Mouse (Mus musculus) left cerebral cortex, adult 2 months (tissue): ENCODE data around the gene 9330182L06Rik. TPM values are rescaled to one million over a fixed set of nuclear protein-coding genes. Genes with fewer than 3 reads are reported as not detected.

Experiments used
- DNase-seq, 2 experiments: peaks; one replicate each; pipeline ENCODE4 v3.0.0; 2021 to 2022; ENCODE audit warnings: low spot score in 2 of 2, mixed read lengths in 1 of 2; ENCODE audit errors: extremely low spot score in 1 of 2
- H3K27ac ChIP-seq: fragments of 200-600 bp; 2 replicates; pipeline ENCODE4 v1.8.1; 2022
- H3K4me3 ChIP-seq: fragments of 200-600 bp; 2 replicates; pipeline ENCODE4 v1.8.1; 2022
- CTCF ChIP-seq: fragments of 200-600 bp; IDR thresholded peaks from 2 replicates; pipeline ENCODE4 v1.8.1; 2022; ENCODE audit warnings: antibody characterized with exemption, mild to moderate bottlenecking, moderate library complexity
- intact Hi-C: fragments of 180-260 bp; cut with DNase I; formaldehyde crosslinking; loops from one replicate; pipeline ENCODE4 v1.15.1; 2025
- microRNA-seq, 2 experiments: library from miRNA; unstranded; fragments of <30 nt; microRNA quantifications; one replicate each; pipeline ENCODE4 v1.2.0; 2021
- total RNA-seq, 2 experiments: library from RNA; stranded (reverse); gene quantifications; 2 replicates each; pipeline ENCODE4 v1.2.3; 2021

9330182L06Rik gene
- total RNA-seq, 2 experiments from 2014 or later = 33.3 to 37.4 TPM

DNA sequence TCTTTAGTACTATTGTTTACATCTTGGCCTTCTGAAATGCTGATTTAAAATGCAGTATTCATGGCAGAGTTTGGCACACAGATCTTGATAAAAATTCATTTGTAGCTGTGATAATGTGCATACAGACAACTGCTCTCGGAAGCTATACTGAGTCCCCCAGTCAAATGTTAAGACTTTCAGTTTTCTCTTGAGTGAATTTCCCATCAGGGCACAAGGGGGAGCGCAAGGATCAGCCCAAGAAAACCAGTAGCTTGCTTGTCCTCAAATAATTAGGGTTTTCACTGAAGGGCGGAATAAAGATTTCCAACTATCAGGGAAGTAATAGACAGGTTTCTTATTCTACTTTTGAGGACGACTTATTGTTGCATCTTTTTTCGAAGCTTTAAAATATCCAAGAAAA, 183.7 kb downstream of the 9330182L06Rik start:
- DNase-seq = peak; percentile 47 to 50
- no peak overlapping the region for H3K27ac ChIP-seq
- peak; percentile 83 for TF ChIP-seq CTCF
- intact Hi-C loops = loop anchor here (1.0 to 10.0 kb wide), 2 partner anchors 795 to 1184 kb away; partner anchors contain the start of gene Gm5152
- H3K4me3 ChIP-seq = no peak overlapping the region

GRCm38 (mm10) chr5:9453298-9453697, 187.4 kb downstream of the 9330182L06Rik start:
- no peak overlapping the region for H3K4me3 ChIP-seq
- H3K27ac ChIP-seq = no peak overlapping the region
- no peak for DNase-seq
- intact Hi-C loops = loop anchor here (10.0 kb wide), 1 partner anchor 492 kb away; no protein-coding TSS in a partner anchor
- peak; percentile 63 for TF ChIP-seq CTCF

DNA sequence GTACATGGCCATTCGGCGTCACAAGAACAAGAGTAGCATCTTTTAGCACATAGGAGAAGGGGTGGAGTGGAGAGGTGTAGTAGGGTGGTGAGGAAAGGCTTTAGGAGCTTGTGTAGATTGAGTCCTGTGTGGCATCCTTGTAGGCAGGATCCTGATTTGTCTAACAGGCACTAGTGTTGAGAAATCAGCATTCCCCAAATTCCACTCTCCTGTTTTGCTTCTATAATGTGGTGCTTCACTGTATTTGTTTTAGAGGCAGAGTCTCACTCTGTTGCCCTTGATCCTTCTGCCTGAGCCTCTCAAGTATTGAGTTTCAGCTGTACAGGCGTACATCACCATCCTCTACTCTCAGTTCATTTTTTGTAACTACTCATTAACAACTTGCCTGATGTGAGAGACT, 211.7 kb downstream of the 9330182L06Rik start:
- no peak for DNase-seq
- TF ChIP-seq CTCF = no peak
- H3K27ac ChIP-seq = no peak overlapping the region
- no peak overlapping the region for H3K4me3 ChIP-seq
- intact Hi-C loops = no loop called here

DNA sequence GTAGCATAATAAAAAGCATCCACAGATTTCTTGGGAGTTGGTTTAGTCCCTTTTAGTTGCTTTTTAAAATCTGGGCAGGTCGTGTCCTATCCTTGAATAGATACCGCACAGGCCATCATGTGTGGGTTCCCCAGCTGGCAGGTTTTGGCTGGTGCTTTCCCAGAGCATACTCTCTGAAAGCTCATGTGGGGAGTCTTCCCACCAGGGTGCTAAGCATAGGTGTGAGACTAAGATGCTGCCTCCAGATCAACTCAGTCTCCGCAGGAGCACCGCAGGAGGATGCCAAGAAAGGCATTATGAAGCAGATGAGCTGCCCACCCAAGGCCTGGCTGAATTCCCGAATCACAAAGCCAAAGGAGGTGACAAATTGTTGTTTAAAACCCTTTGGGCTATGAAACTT, 229.5 kb downstream of the 9330182L06Rik start:
- no peak for TF ChIP-seq CTCF
- Histone ChIP-seq H3K4me3 (no peak overlapping the region), H3K27ac (peak overlapping the region; percentile 64)
- intact Hi-C loops = loop anchor here (2.0 kb wide), 2 partner anchors 75 to 167 kb away; no protein-coding TSS in a partner anchor
- peak; percentile 37 to 60 for DNase-seq

- no peak for TF ChIP-seq CTCF
- DNase-seq = no peak
- intact Hi-C loops = no loop called here
- Histone ChIP-seq H3K4me3 (no peak overlapping the region), H3K27ac (no peak overlapping the region)
Measured at GRCm38 (mm10) chr5:9497235-9497634, 231.3 kb downstream of the 9330182L06Rik start.

- TF ChIP-seq CTCF = no peak
- DNase-seq = no peak
- H3K27ac ChIP-seq = no peak overlapping the region
- H3K4me3 ChIP-seq = no peak overlapping the region
- intact Hi-C loops = no loop called here
Measured at GRCm38 (mm10) chr5:9511027-9511426, 245.1 kb downstream of the 9330182L06Rik start.

- no peak overlapping the region for H3K4me3 ChIP-seq
- H3K27ac ChIP-seq = no peak overlapping the region
- intact Hi-C loops = no loop called here
- DNase-seq = no peak
- no peak for TF ChIP-seq CTCF
Measured at GRCm38 (mm10) chr5:9525507-9525906, 259.6 kb downstream of the 9330182L06Rik start.

Small RNAs within 50 kb of the gene (microRNA-seq; reads per million reads assigned to microRNA genes)
- gene Mir879 = 1.7 to 2.9 reads per million in 2 experiments

Other genes with a start within 250 kb of the 9330182L06Rik start
- gene Tmem243, start 165.4 kb upstream of the 9330182L06Rik start, total RNA-seq = 10 to 100 TPM; 11.3 to 11.5 TPM
- gene Dmtf1, start 104.3 kb upstream of the 9330182L06Rik start, total RNA-seq = 10 to 100 TPM; 57.2 to 60.4 TPM